Mouse (Mus musculus) G1E-ER4 (cell line): ENCODE measurements around the gene Ttl. TPM values are rescaled to one million over a fixed set of nuclear protein-coding genes. Genes with fewer than 3 reads are reported as not detected.

Experiments used
- GATA1 ChIP-seq: IDR thresholded peaks from one replicate; pipeline ENCODE4 v1.8.0; 2012; ENCODE audit warnings: low read length, inconsistent platforms
- polyA plus RNA-seq: library from polyadenylated mRNA; stranded (reverse); fragments of >175 nt; gene quantifications from 2 replicates; pipeline ENCODE4 v1.2.3, GENCODE M21; 2012

The Ttl gene
- not detected in 2 replicates for polyA plus RNA-seq

DNA sequence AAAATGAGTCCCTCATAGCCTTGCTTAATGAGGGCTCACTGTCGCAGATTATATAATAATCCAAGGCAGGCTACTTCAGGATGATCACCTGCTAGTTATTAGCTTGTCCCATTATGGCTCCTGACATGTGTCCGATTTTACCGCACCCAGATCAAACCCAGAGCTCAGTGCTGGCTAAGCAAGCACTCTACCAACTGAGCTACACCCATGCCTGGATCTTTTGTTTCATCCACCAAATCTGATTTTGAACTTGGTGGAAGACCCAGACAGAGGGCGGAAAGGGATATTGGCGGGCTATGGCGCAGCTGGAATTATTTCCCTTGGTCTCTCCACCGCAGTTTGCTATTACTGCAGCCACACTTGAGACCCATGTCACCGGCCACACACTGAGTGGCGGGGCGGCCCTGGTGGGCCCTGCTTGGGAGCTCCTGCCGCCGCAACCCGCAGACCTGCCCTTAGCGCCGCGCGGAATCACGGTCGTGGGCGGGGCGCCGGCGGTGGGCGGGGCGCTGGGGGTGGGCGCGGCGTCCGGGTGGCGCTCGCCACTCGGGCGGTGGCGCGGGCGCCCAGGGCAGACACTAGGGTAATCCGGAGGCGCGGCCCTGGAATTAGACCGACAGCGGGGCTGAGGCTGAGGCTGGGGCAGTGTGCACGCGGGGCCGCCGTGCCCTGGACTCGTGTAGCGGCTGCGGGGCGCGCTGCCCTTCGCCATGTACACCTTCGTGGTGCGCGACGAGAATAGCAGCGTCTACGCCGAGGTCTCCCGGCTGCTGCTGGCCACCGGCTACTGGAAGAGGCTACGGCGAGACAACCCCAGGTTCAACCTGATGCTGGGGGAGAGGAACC is at the start of gene Ttl:
TSS of gene Ttl (plus strand) at position 506 of the 846 bp plus-strand sequence.
- TF ChIP-seq GATA1, result no peak

DNA sequence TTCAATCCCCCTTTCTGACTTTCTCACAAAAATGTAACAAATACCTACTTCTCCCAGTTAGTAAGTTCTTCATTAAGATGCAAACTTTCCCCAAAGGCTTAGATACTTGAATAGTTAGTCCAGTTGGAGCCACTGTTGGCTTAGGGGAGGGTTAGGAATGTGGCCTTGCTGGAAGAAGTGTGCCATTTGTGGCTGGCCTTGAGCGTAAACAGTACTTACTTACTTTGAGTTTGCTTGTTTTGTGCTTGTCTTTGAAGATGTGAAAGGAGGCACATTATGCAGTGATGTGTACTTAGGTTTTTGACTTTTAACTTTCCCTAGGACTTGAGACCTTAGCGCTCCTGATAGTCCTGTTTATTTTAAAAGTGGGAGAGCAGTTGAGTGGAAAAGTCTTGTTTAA is 45.6 kb upstream of the Ttl start:
- no peak for TF ChIP-seq GATA1

DNA sequence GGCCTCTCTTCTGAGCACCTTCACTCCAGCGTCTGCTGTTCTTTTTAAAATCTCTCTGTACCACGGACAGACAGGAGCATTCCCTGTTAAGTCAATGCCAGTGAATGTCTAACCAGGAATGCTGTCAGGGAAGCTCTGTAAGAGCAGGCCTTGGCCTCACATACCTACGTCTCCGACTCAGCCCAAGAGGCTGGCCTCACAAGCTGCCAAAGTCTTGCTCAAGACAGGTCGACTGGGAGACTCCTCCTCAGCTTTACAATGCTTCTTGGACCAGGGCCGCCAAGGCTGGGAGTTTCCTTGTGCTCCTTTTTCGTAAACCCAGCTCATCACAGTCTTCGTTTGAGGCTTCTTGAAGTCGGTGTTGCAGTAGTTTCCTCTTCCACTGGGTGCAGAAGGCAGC is 40.9 kb upstream of the Ttl start:
- no peak for TF ChIP-seq GATA1

DNA sequence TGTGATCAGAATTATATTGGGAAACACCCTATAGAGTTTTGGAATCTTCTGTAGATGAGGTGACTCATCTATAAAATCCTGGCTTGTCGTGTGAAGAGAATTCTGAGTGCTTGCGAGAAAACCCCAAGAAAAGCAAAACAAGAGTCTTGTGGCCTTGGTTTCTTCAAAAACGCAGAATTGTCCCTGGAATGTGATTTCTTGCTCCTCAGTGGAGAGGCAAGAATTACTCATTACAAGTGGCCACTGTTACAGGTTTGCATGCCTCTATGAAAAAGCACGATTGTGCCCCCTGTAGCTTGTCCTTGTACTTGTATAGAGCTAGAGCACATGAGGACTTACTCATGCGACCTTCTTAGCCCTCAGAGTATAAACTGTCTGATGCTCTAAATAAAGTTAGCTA is 30.4 kb upstream of the Ttl start:
- TF ChIP-seq GATA1, result no peak

DNA sequence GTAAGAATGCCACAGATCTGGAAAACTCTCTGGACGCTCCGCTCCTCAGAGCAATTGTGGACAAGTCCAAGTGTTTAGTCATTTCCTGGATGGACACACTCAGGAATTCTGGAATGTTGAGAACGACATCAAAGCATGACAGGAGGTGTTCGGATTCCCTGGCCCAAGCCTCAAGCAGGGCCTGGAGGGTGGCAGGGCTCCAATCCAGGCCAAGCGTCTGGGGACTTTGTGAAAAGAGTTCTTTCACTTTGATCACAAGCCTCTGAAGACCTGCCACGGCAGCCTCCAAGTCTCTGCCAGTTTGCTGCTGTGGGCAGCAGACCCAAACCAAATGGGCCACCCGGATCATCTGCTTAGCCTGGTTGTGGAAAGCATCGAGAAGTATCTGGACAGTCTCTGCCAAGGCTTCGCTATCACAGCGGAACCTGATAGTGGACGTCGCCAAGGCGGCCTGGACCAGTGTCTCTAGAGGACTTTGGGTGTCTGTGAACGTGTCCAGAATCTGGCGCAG is 27.3 kb upstream of the Ttl start:
- TF ChIP-seq GATA1, result no peak

DNA sequence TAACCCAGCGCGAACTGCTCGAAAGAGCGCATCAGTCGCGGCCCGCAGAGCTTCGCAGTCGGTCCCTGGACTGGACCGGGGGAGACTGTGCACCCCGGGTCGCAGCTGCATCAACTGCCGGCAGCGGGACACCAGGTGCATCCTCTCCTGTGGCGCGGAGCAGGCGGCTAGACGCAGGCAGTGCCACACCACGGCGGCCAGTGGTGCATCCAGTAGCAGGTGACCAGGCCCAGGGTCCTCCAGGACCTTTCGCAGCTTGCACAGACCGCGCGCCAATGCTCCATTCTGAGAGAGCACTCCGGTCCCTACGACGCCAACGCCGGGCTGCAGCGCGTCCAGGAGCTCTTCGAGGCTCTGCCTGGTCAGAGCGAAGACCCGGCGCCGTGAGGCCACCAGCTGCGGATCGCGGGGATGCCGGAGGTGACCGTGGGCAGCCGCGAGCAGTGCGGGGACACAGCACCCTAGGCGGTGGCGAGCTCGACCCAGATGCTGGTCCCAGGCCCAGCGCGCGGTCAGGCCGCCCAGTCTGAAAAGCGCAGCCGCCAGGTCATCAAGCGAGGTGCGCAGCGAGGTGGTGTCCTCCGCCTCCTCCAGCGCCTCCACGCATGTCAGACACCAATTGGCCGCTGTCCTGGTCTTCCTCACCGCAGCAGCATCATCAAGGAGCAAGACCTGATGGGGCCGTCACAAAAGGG is 26.7 kb upstream of the Ttl start:
- no peak for TF ChIP-seq GATA1

DNA sequence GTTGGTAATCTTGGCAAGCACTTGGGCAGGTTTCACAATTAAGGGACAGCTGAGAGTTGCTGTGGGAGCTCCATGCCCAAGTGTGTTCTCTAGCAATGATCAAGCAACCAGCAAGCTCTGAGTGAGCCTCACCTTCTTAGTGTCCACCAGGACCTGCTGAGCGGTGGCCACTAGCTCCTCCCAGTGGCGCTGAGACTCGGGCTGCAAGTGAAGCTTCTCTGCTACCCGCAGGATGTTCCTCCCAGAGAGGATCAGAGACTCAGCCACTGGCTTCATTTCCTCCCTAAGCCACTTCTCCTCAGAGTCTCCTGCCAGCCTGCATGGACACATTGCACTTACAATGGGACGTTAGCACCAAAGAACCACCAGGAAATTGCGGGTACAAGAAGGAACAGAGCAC is 25.2 kb upstream of the Ttl start:
- no peak for TF ChIP-seq GATA1

DNA sequence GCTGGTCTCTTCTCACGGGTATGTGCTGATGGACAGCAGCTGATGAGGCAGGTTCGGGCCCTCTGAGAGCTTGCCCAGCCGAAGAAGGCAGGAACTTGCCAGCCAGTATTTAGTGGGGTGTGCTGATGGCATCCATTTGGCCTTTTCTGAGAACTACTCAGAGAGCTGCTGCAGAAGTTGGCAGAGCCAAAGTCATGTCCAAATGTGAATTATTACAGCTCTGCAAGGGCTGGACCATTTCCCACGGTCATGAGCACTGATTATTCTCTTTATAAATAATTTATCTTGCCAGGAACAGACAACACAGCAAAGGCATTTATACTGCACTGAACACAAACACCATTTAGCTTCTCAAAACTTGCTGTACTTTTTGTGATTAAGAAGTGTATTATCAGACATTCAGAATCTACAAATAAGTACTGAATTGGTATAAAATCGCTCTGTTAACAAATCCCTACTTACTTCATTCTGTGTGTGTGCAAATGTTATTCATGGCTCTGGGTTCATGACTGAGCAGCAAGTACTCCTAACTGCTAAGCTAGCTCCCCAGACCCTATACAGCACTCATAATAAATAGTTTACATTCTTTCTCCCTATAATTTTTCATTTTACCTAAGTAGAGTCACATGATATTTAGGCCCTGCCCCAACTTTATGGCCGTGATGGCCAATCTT is 19.4 kb upstream of the Ttl start:
- no peak for TF ChIP-seq GATA1

DNA sequence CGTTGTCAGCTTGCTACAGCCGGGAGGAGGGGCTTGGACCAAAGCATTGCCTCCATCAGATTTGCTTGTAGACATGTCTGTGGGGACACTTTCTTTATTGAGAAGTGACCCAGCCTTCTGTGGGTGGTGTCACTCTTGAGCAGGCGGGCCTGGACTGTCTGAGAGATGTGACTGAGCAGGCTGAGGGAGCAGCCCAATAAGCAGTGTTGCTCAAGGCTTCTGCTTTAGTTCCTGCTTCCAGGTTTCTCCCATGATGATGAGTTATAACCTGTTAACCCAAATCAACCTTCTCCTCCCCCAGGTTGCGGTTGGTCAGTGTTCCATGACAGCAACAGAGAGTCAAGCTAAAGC is 18.9 kb upstream of the Ttl start:
- TF ChIP-seq GATA1, result no peak

DNA sequence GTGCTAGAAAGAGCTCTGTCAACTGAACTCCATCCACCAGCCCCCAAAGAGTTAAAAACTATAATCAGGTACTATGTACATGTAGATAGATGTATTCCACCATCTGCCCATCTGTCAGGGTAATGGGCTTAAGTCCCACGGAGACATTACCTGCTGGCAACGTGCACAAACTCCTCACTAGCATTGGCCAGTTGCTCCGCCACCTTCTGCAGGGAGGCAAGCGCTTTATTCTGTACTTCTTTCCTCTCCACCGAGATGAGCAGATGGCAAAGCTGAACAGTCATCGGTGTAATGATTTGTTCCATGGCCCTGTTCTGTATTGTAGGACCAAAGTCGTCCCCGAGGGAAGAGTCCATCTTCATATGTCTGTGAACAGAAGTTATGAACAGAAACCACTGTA is 17.9 kb upstream of the Ttl start, which contains the start of gene Vinac1:
TSS of gene Vinac1 (minus strand) at position 362 of the 400 bp plus-strand sequence.
- no peak for TF ChIP-seq GATA1

DNA sequence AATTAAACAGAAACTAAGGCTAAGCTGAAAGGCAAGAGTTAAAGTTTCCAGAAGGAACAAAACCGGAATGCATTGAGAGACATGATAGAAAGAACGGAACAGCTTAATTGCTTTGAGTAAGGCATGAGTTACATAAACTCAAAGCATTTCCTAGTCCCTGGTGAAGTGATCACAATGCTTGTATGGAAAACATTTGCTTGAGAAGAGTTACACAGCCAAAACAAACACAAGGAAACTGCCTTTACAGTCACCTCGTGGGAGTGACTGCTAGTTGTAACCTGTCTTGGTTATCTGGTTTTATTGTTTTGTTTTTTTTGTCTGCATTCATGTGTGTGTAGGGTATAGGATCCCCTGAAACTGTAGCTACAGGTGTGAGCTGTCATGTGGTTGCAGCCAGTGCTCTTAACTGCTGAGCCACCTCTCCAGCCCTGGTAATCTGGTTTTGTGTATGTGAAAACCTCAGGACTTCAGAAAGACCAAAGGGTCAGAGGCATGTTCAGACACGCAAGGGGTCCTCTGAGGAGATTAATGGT is 13.2 kb upstream of the Ttl start:
- no peak for TF ChIP-seq GATA1

DNA sequence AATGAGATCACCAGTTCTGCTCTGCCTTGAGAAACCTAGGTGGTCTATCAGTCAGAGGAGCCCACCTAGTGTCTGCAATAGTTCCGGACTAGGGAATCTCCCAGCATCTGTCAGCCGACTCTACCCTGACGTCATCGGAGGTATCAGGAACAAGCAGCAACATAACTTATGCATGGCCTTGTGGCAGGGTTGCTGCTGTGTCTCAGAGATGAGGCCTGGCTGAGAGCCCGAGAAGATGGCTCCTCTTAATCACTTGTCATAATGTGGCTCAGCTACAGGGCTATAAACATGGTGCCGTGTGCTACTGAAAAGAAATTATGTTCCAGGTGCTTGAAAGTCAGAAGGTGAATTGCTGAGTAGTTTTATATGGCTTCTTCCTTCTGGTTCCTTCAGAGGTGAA is 10.0 kb upstream of the Ttl start:
- no peak for TF ChIP-seq GATA1

DNA sequence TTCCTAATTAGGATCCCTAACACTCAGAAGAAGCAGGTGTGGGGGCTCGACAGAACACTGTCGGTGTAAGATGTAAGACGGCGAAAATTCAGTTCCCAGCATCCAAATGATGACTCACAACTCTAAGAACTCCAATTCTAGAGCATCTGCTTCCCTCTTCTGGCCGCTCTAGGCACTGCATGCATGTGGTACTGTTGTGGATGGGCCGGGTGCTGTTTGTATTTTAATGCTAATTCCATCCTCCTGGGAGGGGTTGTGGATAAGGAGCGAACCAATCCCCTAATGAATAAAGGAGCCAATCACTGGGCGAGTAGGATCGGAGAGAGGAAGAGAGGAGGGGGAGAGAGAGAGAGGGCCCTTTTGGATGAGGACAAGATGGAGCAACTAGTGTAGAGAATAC is 9.1 kb upstream of the Ttl start:
- TF ChIP-seq GATA1, result no peak

DNA sequence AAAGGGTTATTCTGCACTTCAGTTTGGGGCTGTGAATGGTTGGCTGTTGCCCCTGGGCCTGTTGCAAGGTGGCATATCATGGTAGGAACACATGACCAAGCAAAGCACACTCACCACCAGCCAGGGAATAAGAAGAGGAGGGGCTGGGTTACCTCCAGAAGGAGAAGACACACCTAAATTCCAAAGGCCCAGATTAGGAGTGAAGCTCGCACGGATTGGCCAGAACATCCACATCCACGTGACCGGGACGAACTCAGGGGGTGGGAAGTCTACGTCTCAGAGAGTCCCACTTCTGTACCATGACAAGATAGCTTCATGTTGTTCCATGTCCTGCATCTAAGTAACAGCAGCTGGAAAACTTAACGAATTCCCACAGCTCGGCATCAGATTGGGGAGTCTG is 8.5 kb upstream of the Ttl start:
- no peak for TF ChIP-seq GATA1

DNA sequence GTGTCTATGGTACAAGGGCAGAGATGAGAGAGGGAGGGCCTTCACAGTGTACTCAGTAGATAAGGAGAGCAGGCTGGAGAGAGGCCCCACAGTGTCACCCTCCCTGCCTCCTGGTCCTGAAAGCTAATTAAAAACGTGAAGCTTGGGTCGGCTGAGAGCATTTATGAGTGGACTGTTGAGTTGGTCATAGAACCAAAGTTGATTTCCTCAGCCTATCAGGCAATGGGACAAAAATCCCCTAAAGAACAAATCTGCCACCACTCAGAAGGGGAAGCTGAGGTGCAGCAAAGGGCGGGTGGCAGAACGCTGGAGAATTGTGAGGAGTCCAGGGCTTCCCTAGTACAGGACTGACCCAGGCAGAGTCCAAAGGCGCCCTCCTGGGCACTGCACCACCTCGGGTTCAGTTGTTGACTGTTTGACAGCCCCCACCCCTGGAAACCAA is 7.8 kb upstream of the Ttl start:
- no peak for TF ChIP-seq GATA1

DNA sequence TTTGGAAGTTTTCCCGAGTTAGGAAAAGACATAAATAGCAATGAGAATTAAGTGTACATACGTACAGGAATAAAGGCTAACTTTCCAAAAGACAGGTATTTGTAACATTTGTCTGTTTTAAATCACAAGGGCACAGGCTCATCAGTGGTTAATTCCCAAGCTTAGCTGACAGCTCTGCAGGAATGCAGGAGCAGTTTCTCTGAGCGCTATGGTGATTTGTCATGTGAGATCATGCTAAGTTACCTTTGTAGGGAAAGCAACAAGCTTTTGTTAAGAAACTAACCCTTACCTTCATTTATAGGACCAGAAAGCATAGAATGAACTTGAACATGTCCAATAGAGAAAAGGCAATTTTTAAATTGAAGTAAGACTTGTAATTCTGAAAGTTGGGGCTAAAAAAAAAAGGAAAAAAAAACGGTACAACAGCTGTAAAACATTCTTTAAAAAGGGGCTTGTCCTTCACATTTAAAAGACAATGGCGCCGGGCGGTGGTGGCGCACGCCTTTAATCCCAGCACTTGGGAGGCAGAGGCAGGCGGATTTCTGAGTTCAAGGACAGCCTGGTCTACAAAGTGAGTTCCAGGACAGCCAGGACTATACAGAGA is 4.2 kb upstream of the Ttl start:
- TF ChIP-seq GATA1, result no peak

DNA sequence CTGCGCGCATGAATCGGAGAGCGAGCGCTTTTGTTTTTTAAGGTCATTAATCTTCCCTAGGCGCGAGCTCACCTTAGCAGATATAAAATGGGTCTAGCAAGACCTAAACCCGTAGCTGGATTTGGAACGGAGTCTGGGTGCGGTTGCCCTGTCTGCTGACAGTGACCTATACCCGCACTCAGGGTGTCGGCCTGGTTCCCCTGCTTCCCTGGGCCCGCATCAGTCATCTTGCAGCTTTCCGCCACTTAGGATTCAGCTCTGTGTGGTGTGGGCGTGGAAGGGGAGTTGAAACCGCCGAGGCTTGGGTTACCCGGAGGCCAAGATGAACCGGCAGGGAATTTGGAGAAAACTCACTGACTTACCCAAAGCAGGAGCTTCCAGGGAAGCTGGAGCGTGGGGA is 584 bp downstream of the Ttl start:
- TF ChIP-seq GATA1, result no peak
